Mouse (Mus musculus) C3H10T1/2 (cell line): ENCODE data around the gene Gm7145. TPM values are rescaled to one million over a fixed set of nuclear protein-coding genes. Genes with fewer than 3 reads are reported as not detected.

ENCODE experiments used
- polyA plus RNA-seq, 2 experiments: library from polyadenylated mRNA; unstranded; fragments of >200 nt; fragmentation: generic; extraction: Trizol; gene quantifications; one replicate each; pipeline ENCODE4 v1.2.1; 2012; ENCODE audit warnings: missing spikeins in 2 of 2

Gm7145 gene
- polyA plus RNA-seq: not detected

DNA sequence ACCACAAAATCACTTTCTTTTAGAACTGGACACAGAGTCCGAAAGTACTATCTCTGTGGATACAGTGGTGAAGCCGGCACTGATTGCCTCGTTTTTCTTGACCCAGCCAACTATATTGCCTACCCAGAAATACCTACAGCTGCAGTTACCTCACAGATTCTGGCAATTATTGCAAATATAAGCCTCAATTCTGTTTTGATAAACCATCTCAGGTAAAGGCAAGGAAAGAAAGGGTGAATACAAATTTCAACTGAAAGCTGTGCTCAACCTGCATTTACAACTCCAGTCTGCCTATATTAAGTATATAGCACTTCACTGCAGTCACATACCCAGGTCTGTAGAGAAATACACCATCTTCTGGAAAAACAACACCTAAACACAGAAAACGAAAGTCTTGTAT lies at the start of gene Gm7145:
Gene Gm7145, plus strand, starts transcription at position 301 of the 400 bp plus-strand sequence.

DNA sequence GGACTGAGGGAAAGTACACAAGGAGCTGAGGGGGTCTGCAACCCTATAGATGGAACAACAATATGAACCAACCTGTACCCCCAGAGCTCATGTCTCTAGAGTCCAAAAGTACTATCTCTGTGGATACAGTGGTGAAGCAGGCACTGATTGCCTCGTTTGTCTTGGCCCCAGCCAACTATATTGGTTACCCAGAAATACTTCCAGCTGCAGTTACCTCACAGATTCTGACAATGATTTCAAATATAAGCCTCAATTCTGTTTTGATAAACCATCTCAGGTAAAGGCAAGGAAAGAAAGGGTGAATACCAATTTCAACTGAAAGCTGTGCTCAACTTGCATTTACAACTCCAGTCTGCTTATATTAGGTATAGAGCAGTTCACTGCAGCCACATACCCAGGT lies 38.0 kb upstream of the Gm7145 start, which contains the start of gene Gm28168:
Gene Gm28168, plus strand, starts transcription at position 301 of the 400 bp plus-strand sequence.

Other genes starting within 250 kb of the Gm7145 start
- gene B020011L13Rik, start 184.8 kb upstream of the Gm7145 start, polyA plus RNA-seq: not detected
- gene Gm28360, start 135.9 kb upstream of the Gm7145 start, polyA plus RNA-seq: not detected
- not detected for gene Gm28168, start 37.9 kb upstream of the Gm7145 start, polyA plus RNA-seq
- not detected for gene Gm29106, start 210.6 kb downstream of the Gm7145 start, polyA plus RNA-seq